Mouse (Mus musculus) liver, postnatal 0 days (tissue): ENCODE measurements around the gene Itga5. TPM values are rescaled to one million over a fixed set of nuclear protein-coding genes. Genes with fewer than 3 reads are reported as not detected.

Experiments
- ATAC-seq: fragments of 200-750 bp; cut with Nextera tagmentation; 2 replicates; pipeline ENCODE4 v1.8.0; 2017; ENCODE audit warnings: mild to moderate bottlenecking, moderate library complexity
- DNase-seq: peaks from one replicate; pipeline ENCODE4 v3.0.0-alpha.2; 2016
- H3K27ac ChIP-seq: fragments of 300-500 bp; sonication (generic); 2 replicates; pipeline ENCODE4 v1.5.1; 2014; ENCODE audit warnings: antibody characterized with exemption, moderate library complexity, mild to moderate bottlenecking, low read depth
- H3K27me3 ChIP-seq: fragments of 300-500 bp; sonication (generic); 2 replicates; pipeline ENCODE4 v1.6.1; 2014; ENCODE audit warnings: low read length, control low read depth, mixed read lengths; ENCODE audit not compliant: insufficient read depth
- H3K36me3 ChIP-seq: fragments of 300-500 bp; sonication (generic); replicated peaks from 2 replicates; pipeline ENCODE4 v1.6.1; 2014; ENCODE audit warnings: mild to moderate bottlenecking, control low read depth, low read length, moderate library complexity, mixed read lengths; ENCODE audit not compliant: insufficient read depth
- H3K4me1 ChIP-seq: fragments of 300-500 bp; sonication (generic); 2 replicates; pipeline ENCODE4 v1.6.1; 2014; ENCODE audit warnings: antibody characterized with exemption, mild to moderate bottlenecking, control low read depth; ENCODE audit not compliant: insufficient read depth
- H3K4me2 ChIP-seq: fragments of 300-500 bp; sonication (generic); 2 replicates; pipeline ENCODE4 v1.6.1; 2014; ENCODE audit warnings: low read depth, mild to moderate bottlenecking, low read length, moderate library complexity, mixed read lengths
- H3K4me3 ChIP-seq: fragments of 300-500 bp; sonication (generic); 2 replicates; pipeline ENCODE4 v1.5.1; 2014; ENCODE audit warnings: low read depth, low read length
- H3K9ac ChIP-seq: fragments of 300-500 bp; sonication (generic); replicated peaks from 2 replicates; pipeline ENCODE4 v1.6.1; 2014; ENCODE audit warnings: mild to moderate bottlenecking, moderate library complexity
- H3K9me3 ChIP-seq: fragments of 300-500 bp; sonication (generic); 2 replicates; pipeline ENCODE4 v1.6.1; 2016; ENCODE audit warnings: mild to moderate bottlenecking, control low read depth, low read length, mixed read lengths
- CTCF ChIP-seq: sonication (generic); IDR thresholded peaks from 2 replicates; pipeline ENCODE4 v1.5.1; 2016; ENCODE audit warnings: antibody characterized with exemption, low read depth
- EP300 ChIP-seq: IDR thresholded peaks from 2 replicates; pipeline ENCODE4 v1.6.1; 2016; ENCODE audit warnings: antibody characterized with exemption, low read depth, mild to moderate bottlenecking
- WGBS: fragments of 180-500 bp; shearing (Covaris S2); extraction: QIAGEN DNeasy Blood & Tissue Kit; methylation state at CpG from one replicate; pipeline ENCODE4 v1.1.7; 2014; ENCODE audit not compliant: insufficient replicate concordance; 5-methylcytosine and 5-hydroxymethylcytosine counted together
- polyA plus RNA-seq: library from polyadenylated mRNA; unstranded; fragments of >200 nt; fragmentation: Nextera tagmentation; extraction: Ambion mirVana; gene quantifications from 2 replicates; pipeline ENCODE4 v1.2.1, GENCODE M21; 2015

Gene Itga5
- polyA plus RNA-seq, 1 experiment from 2014 or later, result 16.0 TPM

GRCm38 (mm10) chr15:103368179-103368940, 1.8 kb upstream of the Itga5 start:
- no peak overlapping the region for H3K9ac ChIP-seq
- no peak overlapping the region for H3K27ac ChIP-seq
- H3K4me3 ChIP-seq, result no peak overlapping the region
- WGBS, result 73% methylated on average over 4 of the region's 4 CpGs
- no peak overlapping the region for H3K4me2 ChIP-seq
- ATAC-seq, result no peak
- TF ChIP-seq EP300 (no peak), CTCF (no peak)
- no peaks in the 10 kb centered on the region for H3K36me3 ChIP-seq
- no peaks in the 10 kb centered on the region for H3K27me3 ChIP-seq
- no peaks in the 10 kb centered on the region for H3K9me3 ChIP-seq
- DNase-seq, result no peak
- H3K4me1 ChIP-seq, result peaks cover 25% of the 10 kb centered on the region

GRCm38 (mm10) chr15:103365471-103366375, 840 bp downstream of the Itga5 start:
- no peak for TF ChIP-seq CTCF
- TF ChIP-seq EP300, result no peak

GRCm38 (mm10) chr15:103364761-103365160, 1.8 kb downstream of the Itga5 start:
- no peaks in the 10 kb centered on the region for H3K36me3 ChIP-seq
- no peak for ATAC-seq
- TF ChIP-seq EP300 (peak; percentile 70; the same call in 1 of the 2 replicates), CTCF (no peak)
- peak overlapping the region; percentile 87 for H3K9ac ChIP-seq
- no peaks in the 10 kb centered on the region for H3K9me3 ChIP-seq
- peak; percentile 54 for DNase-seq
- peak overlapping the region; percentile 85 for H3K4me2 ChIP-seq
- WGBS, result 6% methylated on average over 4 of the region's 4 CpGs
- no peaks in the 10 kb centered on the region for H3K27me3 ChIP-seq
- H3K27ac ChIP-seq, result peak overlapping the region; percentile 88
- peaks cover 46% of the 10 kb centered on the region for H3K4me1 ChIP-seq
- peak overlapping the region; percentile 67 for H3K4me3 ChIP-seq

More at GRCm38 (mm10) chr15:103365471-103366375, 840 bp downstream of the Itga5 start:
- 1% methylated on average over 51 of the region's 51 CpGs for WGBS
- Histone ChIP-seq H3K4me3 (peak overlapping the region; percentile 67), H3K4me1 (peaks cover 46% of the 10 kb centered on the region), H3K27me3 (no peaks in the 10 kb centered on the region), H3K4me2 (peak overlapping the region; percentile 85), H3K9me3 (no peaks in the 10 kb centered on the region), H3K27ac (peak overlapping the region; percentile 88), H3K9ac (peak overlapping the region; percentile 87), H3K36me3 (no peaks in the 10 kb centered on the region)
- ATAC-seq (peak; percentile 12; the same call in 1 of the 2 replicates), DNase-seq (peak; percentile 69)

- no peak for DNase-seq
- H3K4me1 ChIP-seq, result peaks cover 55% of the 10 kb centered on the region
These were observed 2.8 kb downstream of the Itga5 start for GRCm38 (mm10) chr15:103363809-103364208.

GRCm38 (mm10) chr15:103362950-103363349, 3.6 kb downstream of the Itga5 start:
- no peaks in the 10 kb centered on the region for H3K36me3 ChIP-seq
- DNase-seq, result no peak
- peak; percentile 58 for ATAC-seq
- peaks cover 62% of the 10 kb centered on the region for H3K4me1 ChIP-seq
- 0 out of 2 replicates have a peak, but pooled peaks have one; percentile 3 for TF ChIP-seq EP300
- no peak for TF ChIP-seq CTCF
- H3K9ac ChIP-seq, result no peak overlapping the region; the same call in 1 of the 2 replicates
- H3K4me3 ChIP-seq, result no peak overlapping the region
- H3K4me2 ChIP-seq, result peak overlapping the region; percentile 45; the same call in 1 of the 2 replicates
- H3K27ac ChIP-seq, result peak overlapping the region; percentile 55
- H3K27me3 ChIP-seq, result no peaks in the 10 kb centered on the region
- no peaks in the 10 kb centered on the region for H3K9me3 ChIP-seq
- WGBS, result 36% methylated on average over 3 of the region's 3 CpGs

More at GRCm38 (mm10) chr15:103363809-103364208, 2.8 kb downstream of the Itga5 start:
- Histone ChIP-seq H3K36me3 (no peaks in the 10 kb centered on the region), H3K27me3 (no peaks in the 10 kb centered on the region), H3K4me2 (peak overlapping the region; percentile 85), H3K9me3 (no peaks in the 10 kb centered on the region), H3K4me3 (no peak overlapping the region), H3K9ac (no peak overlapping the region), H3K27ac (peak overlapping the region; percentile 88)
- no peak for TF ChIP-seq CTCF
- TF ChIP-seq EP300, result no peak
- WGBS, result 45% methylated on average over 1 of the region's 1 CpGs
- no peak for ATAC-seq
